Mouse (Mus musculus) E14TG2a.4 (cell line): ENCODE measurements at regions not wholly inside any gene's neighbourhood (a gene's known extent, or its start where the extent isn't known, plus 50 kb on each side); places are given as distances from the start of the nearest gene placed in this dataset.
"Not testable (repeated sequence)": the region's sequence is repeated elsewhere in the genome, so short reads cannot be mapped to it uniquely, and the experiment has no call there.

Experiments
- H3K27me3 ChIP-seq: 2 replicates; pipeline ENCODE4 v1.6.1; 2014; ENCODE audit warnings: low read length, control low read depth; ENCODE audit not compliant: insufficient read depth
- H3K36me3 ChIP-seq: 2 replicates; pipeline ENCODE4 v1.6.1; 2014; ENCODE audit warnings: low read length, control low read depth; ENCODE audit not compliant: insufficient read depth
- H3K4me1 ChIP-seq: replicated peaks from 2 replicates; pipeline ENCODE4 v1.6.1; 2014; ENCODE audit warnings: low read depth, low read length, control low read depth
- H3K4me3 ChIP-seq: replicated peaks from 2 replicates; pipeline ENCODE4 v1.5.1; 2014; ENCODE audit warnings: mild to moderate bottlenecking, low read length
- H3K9me3 ChIP-seq: 2 replicates; pipeline ENCODE4 v1.6.1; 2014; ENCODE audit warnings: low read length, control low read depth
- CTCF ChIP-seq: conservative IDR thresholded peaks from 2 replicates; pipeline ENCODE4 v1.5.1; 2014; ENCODE audit warnings: low read length
- NANOG ChIP-seq: IDR thresholded peaks from 2 replicates; pipeline ENCODE4 v1.6.1; 2014; ENCODE audit warnings: borderline replicate concordance, low read length, mixed read lengths
- POU5F1 ChIP-seq: IDR thresholded peaks from 2 replicates; pipeline ENCODE4 v1.6.1; 2014; ENCODE audit warnings: low read length, borderline replicate concordance

GRCm38 (mm10) chr3:16130385-16130784 lies 124.1 kb upstream of the Gm5150 start:
- no peak for TF ChIP-seq NANOG
- no peak for TF ChIP-seq POU5F1
- TF ChIP-seq CTCF: no peak
- no peaks in the 10 kb centered on the region for H3K27me3 ChIP-seq
- no peaks in the 10 kb centered on the region for H3K9me3 ChIP-seq
- peaks cover 12% of the 10 kb centered on the region for H3K4me1 ChIP-seq
- H3K4me3 ChIP-seq: no peak overlapping the region
- no peaks in the 10 kb centered on the region for H3K36me3 ChIP-seq

GRCm38 (mm10) chr3:16125346-16125915 lies 119.2 kb upstream of the Gm5150 start:
- not testable (repeated sequence) for H3K36me3 ChIP-seq, H3K4me3 ChIP-seq, H3K27me3 ChIP-seq, H3K9me3 ChIP-seq
- peaks cover 21% of the 10 kb centered on the region for H3K4me1 ChIP-seq

GRCm38 (mm10) chr3:16115944-16116343 lies 109.7 kb upstream of the Gm5150 start:
- no peaks in the 10 kb centered on the region for H3K36me3 ChIP-seq
- no peak overlapping the region for H3K4me3 ChIP-seq
- TF ChIP-seq POU5F1 (no peak), CTCF (no peak), NANOG (no peak)
- H3K9me3 ChIP-seq: peaks cover 9% of the 10 kb centered on the region
- no peaks in the 10 kb centered on the region for H3K27me3 ChIP-seq
- 0 out of 2 replicates have a peak, but pooled peaks cover 3% of the 10 kb centered on the region for H3K4me1 ChIP-seq

- Histone ChIP-seq H3K9me3 (no peaks in the 10 kb centered on the region), H3K4me1 (no peaks in the 10 kb centered on the region), H3K27me3 (no peaks in the 10 kb centered on the region), H3K4me3 (no peak overlapping the region), H3K36me3 (no peaks in the 10 kb centered on the region)
- TF ChIP-seq POU5F1: no peak
- TF ChIP-seq NANOG: no peak
- TF ChIP-seq CTCF: no peak
These were observed 101.3 kb upstream of the Gm5150 start for GRCm38 (mm10) chr3:16107492-16107891.

GRCm38 (mm10) chr3:16105080-16105479 lies 98.8 kb upstream of the Gm5150 start:
- H3K9me3 ChIP-seq: no peaks in the 10 kb centered on the region
- no peak overlapping the region for H3K4me3 ChIP-seq
- H3K27me3 ChIP-seq: no peaks in the 10 kb centered on the region
- no peaks in the 10 kb centered on the region for H3K4me1 ChIP-seq
- TF ChIP-seq NANOG (no peak), CTCF (no peak), POU5F1 (no peak)
- H3K36me3 ChIP-seq: no peaks in the 10 kb centered on the region

GRCm38 (mm10) chr3:16103180-16103579 lies 96.9 kb upstream of the Gm5150 start:
- Histone ChIP-seq H3K4me1 (no peaks in the 10 kb centered on the region), H3K9me3 (no peaks in the 10 kb centered on the region)
- TF ChIP-seq POU5F1 (no peak), CTCF (no peak), NANOG (no peak)

GRCm38 (mm10) chr3:16086550-16086949 lies 80.3 kb upstream of the Gm5150 start:
- H3K9me3 ChIP-seq: peaks cover 3% of the 10 kb centered on the region; the same call in 1 of the 2 replicates
- no peak overlapping the region for H3K4me3 ChIP-seq
- H3K27me3 ChIP-seq: no peaks in the 10 kb centered on the region
- no peaks in the 10 kb centered on the region for H3K4me1 ChIP-seq
- TF ChIP-seq CTCF: peak; percentile 33
- no peak for TF ChIP-seq POU5F1
- H3K36me3 ChIP-seq: no peaks in the 10 kb centered on the region

More at GRCm38 (mm10) chr3:16103180-16103579, 96.9 kb upstream of the Gm5150 start:
- H3K27me3 ChIP-seq: no peaks in the 10 kb centered on the region
- H3K4me3 ChIP-seq: no peak overlapping the region
- no peaks in the 10 kb centered on the region for H3K36me3 ChIP-seq

GRCm38 (mm10) chr3:16085288-16085687 lies 79.1 kb upstream of the Gm5150 start:
- no peaks in the 10 kb centered on the region for H3K27me3 ChIP-seq
- no peak for TF ChIP-seq CTCF
- TF ChIP-seq POU5F1: no peak
- TF ChIP-seq NANOG: no peak
- no peak overlapping the region for H3K4me3 ChIP-seq
- H3K9me3 ChIP-seq: peaks cover 10% of the 10 kb centered on the region; the same call in 1 of the 2 replicates
- H3K4me1 ChIP-seq: no peaks in the 10 kb centered on the region
- H3K36me3 ChIP-seq: no peaks in the 10 kb centered on the region

GRCm38 (mm10) chr3:16079178-16079577 lies 72.9 kb upstream of the Gm5150 start:
- no peak for TF ChIP-seq NANOG
- no peak for TF ChIP-seq CTCF
- no peak for TF ChIP-seq POU5F1
- H3K27me3 ChIP-seq: no peaks in the 10 kb centered on the region

More at GRCm38 (mm10) chr3:16079178-16079577, 72.9 kb upstream of the Gm5150 start:
- H3K36me3 ChIP-seq: no peaks in the 10 kb centered on the region
- H3K4me3 ChIP-seq: no peak overlapping the region
- H3K4me1 ChIP-seq: no peaks in the 10 kb centered on the region
- peaks cover 36% of the 10 kb centered on the region for H3K9me3 ChIP-seq
